Mouse (Mus musculus): ENCODE measurements around the gene H2-M10.5. TPM values are rescaled to one million over a fixed set of nuclear protein-coding genes. Genes with fewer than 3 reads are reported as not detected.

H2-M10.5 gene
- polyA plus RNA-seq, 1 experiment from 2014 or later, result not detected

Other genes with a start within 250 kb of the H2-M10.5 start
- not detected in 2 replicates for gene H2-M11, start 225.8 kb upstream of the H2-M10.5 start, polyA plus RNA-seq (2016; fragmentation: Nextera tagmentation; extraction: Ambion mirVana)
- gene H2-M9, start 130.2 kb upstream of the H2-M10.5 start, polyA plus RNA-seq (2016; fragmentation: Nextera tagmentation; extraction: Ambion mirVana), result not detected in 2 replicates
- gene H2-M1, start 100.7 kb upstream of the H2-M10.5 start, polyA plus RNA-seq (2016; fragmentation: Nextera tagmentation; extraction: Ambion mirVana), result not detected in 2 replicates
- not detected in 2 replicates for gene H2-M10.6, start 39.3 kb downstream of the H2-M10.5 start, polyA plus RNA-seq (2016; fragmentation: Nextera tagmentation; extraction: Ambion mirVana)
- gene Trim26, start 64.2 kb downstream of the H2-M10.5 start, polyA plus RNA-seq (2016; fragmentation: Nextera tagmentation; extraction: Ambion mirVana), result 42.1 and 45.6 TPM in 2 replicates
- 0.21 and 0.36 TPM in 2 replicates for gene Trim15, start 94.3 kb downstream of the H2-M10.5 start, polyA plus RNA-seq (2016; fragmentation: Nextera tagmentation; extraction: Ambion mirVana)
- gene Trim10, start 96.7 kb downstream of the H2-M10.5 start, polyA plus RNA-seq (2016; fragmentation: Nextera tagmentation; extraction: Ambion mirVana), result 5.8 and 6.0 TPM in 2 replicates
- not detected in 2 replicates for gene Trim40, start 117.2 kb downstream of the H2-M10.5 start, polyA plus RNA-seq (2016; fragmentation: Nextera tagmentation; extraction: Ambion mirVana)
- gene Trim31, start 125.2 kb downstream of the H2-M10.5 start, polyA plus RNA-seq (2016; fragmentation: Nextera tagmentation; extraction: Ambion mirVana), result not detected in 2 replicates
- gene Rnf39, start 170.0 kb downstream of the H2-M10.5 start, polyA plus RNA-seq (2016; fragmentation: Nextera tagmentation; extraction: Ambion mirVana), result not detected in 2 replicates
- 151 and 153 TPM in 2 replicates for gene Ppp1r11, start 178.8 kb downstream of the H2-M10.5 start, polyA plus RNA-seq (2016; fragmentation: Nextera tagmentation; extraction: Ambion mirVana)
- gene Znrd1, start 185.6 kb downstream of the H2-M10.5 start, polyA plus RNA-seq (2016; fragmentation: Nextera tagmentation; extraction: Ambion mirVana), result 95.1 and 100 TPM in 2 replicates
- 7.2 and 9.7 TPM in 2 replicates for gene Znrd1as, start 185.7 kb downstream of the H2-M10.5 start, polyA plus RNA-seq (2016; fragmentation: Nextera tagmentation; extraction: Ambion mirVana)
- gene 2410137M14Rik, start 208.3 kb downstream of the H2-M10.5 start, polyA plus RNA-seq (2016; fragmentation: Nextera tagmentation; extraction: Ambion mirVana), result not detected in 2 replicates
- gene H2-M5, start 216.6 kb downstream of the H2-M10.5 start, polyA plus RNA-seq (2016; fragmentation: Nextera tagmentation; extraction: Ambion mirVana), result 0.52 and 0.87 TPM in 2 replicates
- 97.0 and 106 TPM in 2 replicates for gene Zfp57, start 228.3 kb downstream of the H2-M10.5 start, polyA plus RNA-seq (2016; fragmentation: Nextera tagmentation; extraction: Ambion mirVana)

Data from embryonic facial prominence, embryonic 10.5 days (tissue).